Mouse (Mus musculus): Measurements from ENCODE around the gene Anxa7. TPM values are rescaled to one million over a fixed set of nuclear protein-coding genes. Genes with fewer than 3 reads are reported as not detected.
A peak's percentile ranks its signal among the peaks of the same experiment; 100 is the strongest.

Gene Anxa7
- 70.9 and 80.2 TPM in 2 replicates for total RNA-seq (2017)

- ATAC-seq (replicated peaks in 1 of 2; ENCODE audit: insufficient read depth in 1 of 2, low FRiP score in 2 of 2, low TSS enrichment in 1 of 2, low read depth in 1 of 2, poor library complexity in 2 of 2, severe bottlenecking in 2 of 2), result peak; percentile 87 to 92
Measured at GRCm38 (mm10) chr14:20479291-20480194, at the start of gene Anxa7. Gene Anxa7, minus strand, starts transcription at chr14:20480133.

- no peak for ATAC-seq (replicated peaks in 1 of 2; ENCODE audit: insufficient read depth in 1 of 2, low FRiP score in 2 of 2, low TSS enrichment in 1 of 2, low read depth in 1 of 2, poor library complexity in 2 of 2, severe bottlenecking in 2 of 2)
Measured at GRCm38 (mm10) chr14:20529643-20530042, 49.7 kb upstream of the Anxa7 start.

GRCm38 (mm10) chr14:20520179-20520578 is 40.2 kb upstream of the Anxa7 start:
- no peak for ATAC-seq (replicated peaks in 1 of 2; ENCODE audit: insufficient read depth in 1 of 2, low FRiP score in 2 of 2, low TSS enrichment in 1 of 2, low read depth in 1 of 2, poor library complexity in 2 of 2, severe bottlenecking in 2 of 2)

- no peak for ATAC-seq (replicated peaks in 1 of 2; ENCODE audit: insufficient read depth in 1 of 2, low FRiP score in 2 of 2, low TSS enrichment in 1 of 2, low read depth in 1 of 2, poor library complexity in 2 of 2, severe bottlenecking in 2 of 2)
Measured at GRCm38 (mm10) chr14:20508424-20508823, 28.5 kb upstream of the Anxa7 start.

- ATAC-seq (replicated peaks in 1 of 2; ENCODE audit: insufficient read depth in 1 of 2, low FRiP score in 2 of 2, low TSS enrichment in 1 of 2, low read depth in 1 of 2, poor library complexity in 2 of 2, severe bottlenecking in 2 of 2), result peak; percentile 66 to 73
Measured at GRCm38 (mm10) chr14:20502966-20503365, 23.0 kb upstream of the Anxa7 start.

- ATAC-seq (replicated peaks in 1 of 2; ENCODE audit: insufficient read depth in 1 of 2, low FRiP score in 2 of 2, low TSS enrichment in 1 of 2, low read depth in 1 of 2, poor library complexity in 2 of 2, severe bottlenecking in 2 of 2), result no peak
Measured at GRCm38 (mm10) chr14:20499982-20500381, 20.0 kb upstream of the Anxa7 start.

GRCm38 (mm10) chr14:20496603-20497002 is 16.7 kb upstream of the Anxa7 start, which contains the start of gene Mss51:
Gene Mss51, minus strand, starts transcription at chr14:20496901.
- no peak for ATAC-seq (replicated peaks in 1 of 2; ENCODE audit: insufficient read depth in 1 of 2, low FRiP score in 2 of 2, low TSS enrichment in 1 of 2, low read depth in 1 of 2, poor library complexity in 2 of 2, severe bottlenecking in 2 of 2)

- no peak for ATAC-seq (replicated peaks in 1 of 2; ENCODE audit: insufficient read depth in 1 of 2, low FRiP score in 2 of 2, low TSS enrichment in 1 of 2, low read depth in 1 of 2, poor library complexity in 2 of 2, severe bottlenecking in 2 of 2)
Measured at GRCm38 (mm10) chr14:20486031-20486430, 6.1 kb upstream of the Anxa7 start.

- no peak for ATAC-seq (replicated peaks in 1 of 2; ENCODE audit: insufficient read depth in 1 of 2, low FRiP score in 2 of 2, low TSS enrichment in 1 of 2, low read depth in 1 of 2, poor library complexity in 2 of 2, severe bottlenecking in 2 of 2)
Measured at GRCm38 (mm10) chr14:20482051-20482751, 2.3 kb upstream of the Anxa7 start.

- ATAC-seq (replicated peaks in 1 of 2; ENCODE audit: insufficient read depth in 1 of 2, low FRiP score in 2 of 2, low TSS enrichment in 1 of 2, low read depth in 1 of 2, poor library complexity in 2 of 2, severe bottlenecking in 2 of 2), result no peak
Measured at GRCm38 (mm10) chr14:20481211-20481610, 1.3 kb upstream of the Anxa7 start.

- ATAC-seq (replicated peaks in 1 of 2; ENCODE audit: insufficient read depth in 1 of 2, low FRiP score in 2 of 2, low TSS enrichment in 1 of 2, low read depth in 1 of 2, poor library complexity in 2 of 2, severe bottlenecking in 2 of 2), result no peak
Measured at GRCm38 (mm10) chr14:20480195-20480579, 254 bp upstream of the Anxa7 start.

- ATAC-seq (replicated peaks in 1 of 2; ENCODE audit: insufficient read depth in 1 of 2, low FRiP score in 2 of 2, low TSS enrichment in 1 of 2, low read depth in 1 of 2, poor library complexity in 2 of 2, severe bottlenecking in 2 of 2), result peak; percentile 27 to 44; a peak in 2 of 4 replicates
Measured at GRCm38 (mm10) chr14:20478801-20479200, 1.1 kb downstream of the Anxa7 start.

- no peak for ATAC-seq (replicated peaks in 1 of 2; ENCODE audit: insufficient read depth in 1 of 2, low FRiP score in 2 of 2, low TSS enrichment in 1 of 2, low read depth in 1 of 2, poor library complexity in 2 of 2, severe bottlenecking in 2 of 2)
Measured at GRCm38 (mm10) chr14:20478385-20478784, 1.5 kb downstream of the Anxa7 start.

- no peak for ATAC-seq (replicated peaks in 1 of 2; ENCODE audit: insufficient read depth in 1 of 2, low FRiP score in 2 of 2, low TSS enrichment in 1 of 2, low read depth in 1 of 2, poor library complexity in 2 of 2, severe bottlenecking in 2 of 2)
Measured at GRCm38 (mm10) chr14:20477261-20478025, 2.5 kb downstream of the Anxa7 start.

- no peak for ATAC-seq (replicated peaks in 1 of 2; ENCODE audit: insufficient read depth in 1 of 2, low FRiP score in 2 of 2, low TSS enrichment in 1 of 2, low read depth in 1 of 2, poor library complexity in 2 of 2, severe bottlenecking in 2 of 2)
Measured at GRCm38 (mm10) chr14:20460216-20460615, 19.7 kb downstream of the Anxa7 start.

- ATAC-seq (replicated peaks in 1 of 2; ENCODE audit: insufficient read depth in 1 of 2, low FRiP score in 2 of 2, low TSS enrichment in 1 of 2, low read depth in 1 of 2, poor library complexity in 2 of 2, severe bottlenecking in 2 of 2), result peak in 1 of 2 experiments; percentile 56; a peak in 1 of 4 replicates
Measured at GRCm38 (mm10) chr14:20458378-20458777, 21.6 kb downstream of the Anxa7 start.

- no peak for ATAC-seq (replicated peaks in 1 of 2; ENCODE audit: insufficient read depth in 1 of 2, low FRiP score in 2 of 2, low TSS enrichment in 1 of 2, low read depth in 1 of 2, poor library complexity in 2 of 2, severe bottlenecking in 2 of 2)
Measured at GRCm38 (mm10) chr14:20452929-20453328, 27.0 kb downstream of the Anxa7 start.
